Mouse (Mus musculus): ENCODE data around the gene H2afy. TPM values are rescaled to one million over a fixed set of nuclear protein-coding genes. Genes with fewer than 3 reads are reported as not detected.

H2afy gene
- polyA plus RNA-seq, 1 experiment from 2014 or later: 273 TPM

DNA sequence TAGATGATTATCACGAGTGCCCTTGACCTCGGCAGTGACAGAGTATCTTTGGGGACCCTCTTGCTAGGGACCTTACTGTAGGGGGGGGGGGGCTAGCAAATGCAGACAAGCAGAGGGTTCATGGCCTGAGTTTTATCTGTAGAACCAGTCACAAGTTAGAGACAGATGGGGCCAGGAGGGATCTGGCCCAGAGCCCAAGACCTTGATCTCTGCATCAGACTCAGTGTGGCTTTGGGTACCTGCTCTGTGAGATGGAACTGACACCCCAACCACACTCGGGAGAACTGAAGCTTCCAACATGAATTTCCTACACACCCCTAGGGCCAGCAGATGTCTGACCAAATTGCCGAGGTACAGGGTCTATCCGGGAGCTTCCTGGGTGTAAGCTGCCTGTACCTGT is 63.0 kb downstream of the H2afy start:
- Histone ChIP-seq H3K9ac (replicated peaks; ENCODE audit: low read depth, low read length) (no peak overlapping the region), H3K27ac (ENCODE audit: low read depth, low read length) (no peak overlapping the region), H3K4me2 (ENCODE audit: low read depth, low read length) (no peak overlapping the region), H3K36me3 (ENCODE audit: control insufficient read depth, insufficient read depth, low read length) (peaks cover 16% of the 10 kb centered on the region), H3K27me3 (ENCODE audit: control insufficient read depth, insufficient read depth, low read length) (no peaks in the 10 kb centered on the region), H3K4me3 (ENCODE audit: low read depth, low read length) (no peak overlapping the region), H3K4me1 (ENCODE audit: control insufficient read depth, insufficient read depth, low read length) (peaks cover 5% of the 10 kb centered on the region; the same call in 1 of the 2 replicates), H3K9me3 (ENCODE audit: control insufficient read depth, low read length) (no peaks in the 10 kb centered on the region)
- 89% methylated on average over 5 of the region's 5 CpGs for WGBS
- ATAC-seq (ENCODE audit: low read depth): no peak

DNA sequence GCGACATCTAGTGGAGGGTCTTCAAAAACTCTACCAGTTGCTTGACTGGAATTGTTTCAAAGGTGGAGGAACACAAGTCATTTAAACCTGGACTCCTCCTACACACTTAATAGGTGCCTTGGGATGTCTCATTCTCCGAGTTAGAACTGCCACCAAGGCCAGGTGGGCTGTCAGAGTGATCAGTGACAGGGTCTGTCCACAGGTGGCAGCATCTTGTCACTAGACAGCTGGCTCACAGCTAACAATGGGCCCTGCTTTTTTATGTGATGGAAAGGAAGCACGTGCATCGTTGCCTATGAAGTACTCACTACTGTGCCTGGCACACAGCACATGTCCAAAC is 63.9 kb downstream of the H2afy start:
- no peak overlapping the region for H3K9ac ChIP-seq (replicated peaks; ENCODE audit: low read depth, low read length)
- H3K9me3 ChIP-seq (ENCODE audit: control insufficient read depth, low read length): no peaks in the 10 kb centered on the region
- peaks cover 3% of the 10 kb centered on the region; the same call in 1 of the 2 replicates for H3K4me1 ChIP-seq (ENCODE audit: control insufficient read depth, insufficient read depth, low read length)
- no peak overlapping the region for H3K4me2 ChIP-seq (ENCODE audit: low read depth, low read length)
- ATAC-seq (ENCODE audit: low read depth): peak; percentile 41; the same call in 1 of the 2 replicates
- 19% methylated on average over 4 of the region's 4 CpGs for WGBS
- no peaks in the 10 kb centered on the region for H3K27me3 ChIP-seq (ENCODE audit: control insufficient read depth, insufficient read depth, low read length)
- H3K4me3 ChIP-seq (ENCODE audit: low read depth, low read length): no peak overlapping the region
- peaks cover 16% of the 10 kb centered on the region for H3K36me3 ChIP-seq (ENCODE audit: control insufficient read depth, insufficient read depth, low read length)
- no peak overlapping the region; the same call in 1 of the 2 replicates for H3K27ac ChIP-seq (ENCODE audit: low read depth, low read length)

GRCm38 (mm10) chr13:56071586-56072267 is 64.4 kb downstream of the H2afy start:
- WGBS: 57% methylated on average over 16 of the region's 16 CpGs
- Histone ChIP-seq H3K9me3 (ENCODE audit: control insufficient read depth, low read length) (no peaks in the 10 kb centered on the region), H3K4me1 (ENCODE audit: control insufficient read depth, insufficient read depth, low read length) (peaks cover 3% of the 10 kb centered on the region; the same call in 1 of the 2 replicates), H3K4me2 (ENCODE audit: low read depth, low read length) (no peak overlapping the region), H3K27ac (ENCODE audit: low read depth, low read length) (peak overlapping the region; percentile 52; the same call in 1 of the 2 replicates), H3K27me3 (ENCODE audit: control insufficient read depth, insufficient read depth, low read length) (no peaks in the 10 kb centered on the region), H3K36me3 (ENCODE audit: control insufficient read depth, insufficient read depth, low read length) (peaks cover 13% of the 10 kb centered on the region), H3K4me3 (ENCODE audit: low read depth, low read length) (no peak overlapping the region), H3K9ac (replicated peaks; ENCODE audit: low read depth, low read length) (no peak overlapping the region)
- ATAC-seq (ENCODE audit: low read depth): peak; percentile 12; the same call in 1 of the 2 replicates

DNA sequence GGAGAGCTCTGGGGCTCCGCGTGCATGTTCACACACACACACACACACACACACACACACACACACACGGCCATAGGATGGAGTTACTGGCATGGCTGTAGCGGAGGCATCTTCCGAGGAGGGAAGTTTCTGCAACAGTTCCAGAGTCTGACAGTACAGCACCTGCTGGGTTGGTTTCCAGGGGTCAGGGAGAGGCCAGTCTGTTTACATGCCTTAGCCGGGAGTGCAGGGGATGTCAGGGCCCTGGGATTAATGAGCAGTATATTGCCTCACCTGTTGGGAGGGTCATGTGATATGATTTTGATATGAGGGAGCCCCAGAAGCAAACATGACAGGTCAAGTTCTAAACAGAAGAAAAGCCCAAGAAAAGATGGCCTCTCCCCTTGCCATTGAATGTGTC is 66.5 kb downstream of the H2afy start:
- WGBS: 76% methylated on average over 6 of the region's 6 CpGs
- 0 out of 2 replicates have a peak, but pooled peaks cover 2% of the 10 kb centered on the region for H3K36me3 ChIP-seq (ENCODE audit: control insufficient read depth, insufficient read depth, low read length)
- no peaks in the 10 kb centered on the region for H3K27me3 ChIP-seq (ENCODE audit: control insufficient read depth, insufficient read depth, low read length)

GRCm38 (mm10) chr13:56068517-56068916 is 67.6 kb downstream of the H2afy start:
- Histone ChIP-seq H3K4me1 (ENCODE audit: control insufficient read depth, insufficient read depth, low read length) (peaks cover 3% of the 10 kb centered on the region; the same call in 1 of the 2 replicates), H3K27me3 (ENCODE audit: control insufficient read depth, insufficient read depth, low read length) (no peaks in the 10 kb centered on the region), H3K27ac (ENCODE audit: low read depth, low read length) (no peak overlapping the region), H3K36me3 (ENCODE audit: control insufficient read depth, insufficient read depth, low read length) (no peaks in the 10 kb centered on the region), H3K4me2 (ENCODE audit: low read depth, low read length) (no peak overlapping the region), H3K9ac (replicated peaks; ENCODE audit: low read depth, low read length) (no peak overlapping the region), H3K4me3 (ENCODE audit: low read depth, low read length) (no peak overlapping the region), H3K9me3 (ENCODE audit: control insufficient read depth, low read length) (no peaks in the 10 kb centered on the region)
- whole genome bisulfite sequencing: 23% methylated on average over 4 of the region's 4 CpGs
- no peak for ATAC-seq (ENCODE audit: low read depth)

More for the DNA sequence above, 66.5 kb downstream of the H2afy start:
- ATAC-seq (ENCODE audit: low read depth): no peak
- Histone ChIP-seq H3K27ac (ENCODE audit: low read depth, low read length) (no peak overlapping the region), H3K9me3 (ENCODE audit: control insufficient read depth, low read length) (no peaks in the 10 kb centered on the region), H3K4me3 (ENCODE audit: low read depth, low read length) (no peak overlapping the region), H3K4me2 (ENCODE audit: low read depth, low read length) (no peak overlapping the region), H3K9ac (replicated peaks; ENCODE audit: low read depth, low read length) (no peak overlapping the region), H3K4me1 (ENCODE audit: control insufficient read depth, insufficient read depth, low read length) (peaks cover 3% of the 10 kb centered on the region; the same call in 1 of the 2 replicates)

- Histone ChIP-seq H3K27me3 (ENCODE audit: control insufficient read depth, insufficient read depth, low read length) (no peaks in the 10 kb centered on the region), H3K27ac (ENCODE audit: low read depth, low read length) (no peak overlapping the region), H3K36me3 (ENCODE audit: control insufficient read depth, insufficient read depth, low read length) (no peaks in the 10 kb centered on the region), H3K9ac (replicated peaks; ENCODE audit: low read depth, low read length) (no peak overlapping the region), H3K4me3 (ENCODE audit: low read depth, low read length) (no peak overlapping the region), H3K4me2 (ENCODE audit: low read depth, low read length) (no peak overlapping the region), H3K9me3 (ENCODE audit: control insufficient read depth, low read length) (no peaks in the 10 kb centered on the region), H3K4me1 (ENCODE audit: control insufficient read depth, insufficient read depth, low read length) (peaks cover 3% of the 10 kb centered on the region; the same call in 1 of the 2 replicates)
- ATAC-seq (ENCODE audit: low read depth): no peak
- WGBS: 98% methylated on average over 2 of the region's 2 CpGs
Observed at GRCm38 (mm10) chr13:56066904-56067303, 69.3 kb downstream of the H2afy start.

GRCm38 (mm10) chr13:56066152-56066551 is 70.0 kb downstream of the H2afy start:
- no peak for ATAC-seq (ENCODE audit: low read depth)
- peaks cover 3% of the 10 kb centered on the region; the same call in 1 of the 2 replicates for H3K4me1 ChIP-seq (ENCODE audit: control insufficient read depth, insufficient read depth, low read length)
- 35% methylated on average over 21 of the region's 21 CpGs for WGBS
- no peak overlapping the region for H3K4me2 ChIP-seq (ENCODE audit: low read depth, low read length)
- no peaks in the 10 kb centered on the region for H3K36me3 ChIP-seq (ENCODE audit: control insufficient read depth, insufficient read depth, low read length)
- H3K27me3 ChIP-seq (ENCODE audit: control insufficient read depth, insufficient read depth, low read length): no peaks in the 10 kb centered on the region
- H3K27ac ChIP-seq (ENCODE audit: low read depth, low read length): no peak overlapping the region
- no peaks in the 10 kb centered on the region for H3K9me3 ChIP-seq (ENCODE audit: control insufficient read depth, low read length)
- H3K4me3 ChIP-seq (ENCODE audit: low read depth, low read length): no peak overlapping the region
- no peak overlapping the region for H3K9ac ChIP-seq (replicated peaks; ENCODE audit: low read depth, low read length)

DNA sequence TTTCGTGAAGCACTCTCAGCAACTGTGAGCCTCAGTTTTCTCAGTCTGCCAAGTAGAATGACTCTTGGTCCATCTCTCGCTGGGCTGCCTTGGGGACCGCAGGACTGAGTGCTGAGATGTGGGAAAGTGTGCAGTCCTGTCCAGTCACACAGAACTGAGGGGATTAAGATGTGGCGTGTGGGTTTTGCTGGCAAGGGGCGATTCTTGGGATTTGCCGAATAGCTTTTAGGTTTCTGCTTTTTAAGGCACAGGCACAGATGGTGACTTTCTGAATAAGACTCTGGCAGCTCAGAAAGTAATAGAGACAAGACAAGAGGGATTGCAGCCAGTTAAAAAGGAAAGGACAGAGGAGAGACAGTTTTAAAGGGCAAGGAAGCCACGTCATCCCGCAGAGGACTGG is 78.4 kb downstream of the H2afy start:
- Histone ChIP-seq H3K9me3 (ENCODE audit: control insufficient read depth, low read length) (no peaks in the 10 kb centered on the region), H3K36me3 (ENCODE audit: control insufficient read depth, insufficient read depth, low read length) (no peaks in the 10 kb centered on the region), H3K4me2 (ENCODE audit: low read depth, low read length) (no peak overlapping the region), H3K4me1 (ENCODE audit: control insufficient read depth, insufficient read depth, low read length) (0 out of 2 replicates have a peak, but pooled peaks cover 2% of the 10 kb centered on the region), H3K27ac (ENCODE audit: low read depth, low read length) (no peak overlapping the region), H3K27me3 (ENCODE audit: control insufficient read depth, insufficient read depth, low read length) (no peaks in the 10 kb centered on the region), H3K4me3 (ENCODE audit: low read depth, low read length) (no peak overlapping the region), H3K9ac (replicated peaks; ENCODE audit: low read depth, low read length) (no peak overlapping the region)
- ATAC-seq (ENCODE audit: low read depth): no peak
- WGBS: 87% methylated on average over 8 of the region's 8 CpGs

DNA sequence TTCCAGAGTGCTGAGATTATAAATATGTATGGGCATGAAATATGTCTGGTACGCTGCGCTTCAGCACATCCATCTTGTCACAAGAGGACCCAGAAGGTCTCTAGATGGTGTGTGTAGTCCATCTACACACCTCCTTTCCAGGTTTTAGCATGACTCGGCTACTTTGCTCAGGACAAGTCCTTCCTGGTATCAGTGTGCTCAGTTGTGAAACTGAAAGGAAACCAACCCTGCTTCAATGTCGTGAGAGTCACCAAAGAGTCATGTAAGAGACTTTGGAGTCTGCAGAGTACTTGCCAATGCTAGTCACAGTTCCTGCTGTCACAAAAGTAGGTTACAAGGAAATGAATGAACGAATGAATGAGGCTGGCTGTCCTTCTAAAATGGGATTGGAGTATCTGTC is 80.4 kb downstream of the H2afy start:
- no peaks in the 10 kb centered on the region for H3K9me3 ChIP-seq (ENCODE audit: control insufficient read depth, low read length)
- no peak overlapping the region for H3K4me2 ChIP-seq (ENCODE audit: low read depth, low read length)
- 0 out of 2 replicates have a peak, but pooled peaks cover 2% of the 10 kb centered on the region for H3K4me1 ChIP-seq (ENCODE audit: control insufficient read depth, insufficient read depth, low read length)
- 86% methylated on average over 5 of the region's 5 CpGs for WGBS
- no peak for ATAC-seq (ENCODE audit: low read depth)
- H3K4me3 ChIP-seq (ENCODE audit: low read depth, low read length): no peak overlapping the region
- no peaks in the 10 kb centered on the region for H3K27me3 ChIP-seq (ENCODE audit: control insufficient read depth, insufficient read depth, low read length)
- no peak overlapping the region for H3K27ac ChIP-seq (ENCODE audit: low read depth, low read length)
- no peaks in the 10 kb centered on the region for H3K36me3 ChIP-seq (ENCODE audit: control insufficient read depth, insufficient read depth, low read length)
- no peak overlapping the region for H3K9ac ChIP-seq (replicated peaks; ENCODE audit: low read depth, low read length)

Measured in neural tube, embryonic 14.5 days (tissue).